Mouse (Mus musculus): ENCODE results near the gene Rbfox3. TPM values are rescaled to one million over a fixed set of nuclear protein-coding genes. Genes with fewer than 3 reads are reported as not detected.

The Rbfox3 gene
- polyA plus RNA-seq, 1 experiment from 2014 or later: 51.1 TPM

DNA sequence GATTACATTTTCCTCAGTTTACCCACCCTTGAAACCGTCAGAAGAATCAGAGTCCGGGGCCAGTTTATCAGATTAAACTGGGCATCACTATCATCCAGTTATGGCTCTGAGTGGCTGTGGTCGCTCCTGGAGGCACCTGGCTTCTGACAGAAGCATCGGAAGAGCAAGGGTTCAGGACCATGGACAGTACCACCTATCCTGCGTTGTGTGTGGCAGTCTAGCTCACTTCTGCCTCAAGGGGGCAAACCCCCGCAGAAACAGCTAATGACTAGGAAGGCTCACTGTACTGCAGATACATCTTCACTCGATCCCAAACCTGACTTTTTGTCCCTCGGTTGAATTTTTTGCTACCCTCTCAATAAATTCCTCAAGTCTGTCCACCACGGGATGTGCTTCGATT lies 252.1 kb downstream of the Rbfox3 start:
- Histone ChIP-seq H3K4me3 (no peak overlapping the region), H3K4me2 (replicated peaks) (no peak overlapping the region), H3K9ac (replicated peaks) (no peak overlapping the region), H3K27me3 (no peaks in the 10 kb centered on the region), H3K27ac (replicated peaks) (no peak overlapping the region), H3K9me3 (no peaks in the 10 kb centered on the region), H3K4me1 (0 out of 2 replicates have a peak, but pooled peaks cover 12% of the 10 kb centered on the region), H3K36me3 (no peaks in the 10 kb centered on the region)
- ATAC-seq (replicated peaks): no peak
- WGBS: 22% methylated on average over 10 of the region's 10 CpGs

- Histone ChIP-seq H3K4me3 (no peak overlapping the region), H3K9me3 (no peaks in the 10 kb centered on the region), H3K9ac (replicated peaks) (no peak overlapping the region), H3K27ac (replicated peaks) (no peak overlapping the region), H3K27me3 (no peaks in the 10 kb centered on the region), H3K4me1 (peaks cover 17% of the 10 kb centered on the region; the same call in 1 of the 2 replicates), H3K36me3 (no peaks in the 10 kb centered on the region), H3K4me2 (replicated peaks) (no peak overlapping the region)
- 49% methylated on average over 4 of the region's 4 CpGs for WGBS
- ATAC-seq (replicated peaks): no peak
Measured at GRCm38 (mm10) chr11:118655833-118656232, 255.6 kb downstream of the Rbfox3 start.

GRCm38 (mm10) chr11:118653521-118654318 lies 257.7 kb downstream of the Rbfox3 start:
- Histone ChIP-seq H3K4me3 (no peak overlapping the region), H3K9me3 (no peaks in the 10 kb centered on the region), H3K36me3 (no peaks in the 10 kb centered on the region), H3K4me1 (peaks cover 18% of the 10 kb centered on the region; the same call in 1 of the 2 replicates), H3K27me3 (no peaks in the 10 kb centered on the region), H3K9ac (replicated peaks) (no peak overlapping the region), H3K27ac (replicated peaks) (no peak overlapping the region), H3K4me2 (replicated peaks) (no peak overlapping the region)
- WGBS: 83% methylated on average over 13 of the region's 14 CpGs
- no peak for ATAC-seq (replicated peaks)

DNA sequence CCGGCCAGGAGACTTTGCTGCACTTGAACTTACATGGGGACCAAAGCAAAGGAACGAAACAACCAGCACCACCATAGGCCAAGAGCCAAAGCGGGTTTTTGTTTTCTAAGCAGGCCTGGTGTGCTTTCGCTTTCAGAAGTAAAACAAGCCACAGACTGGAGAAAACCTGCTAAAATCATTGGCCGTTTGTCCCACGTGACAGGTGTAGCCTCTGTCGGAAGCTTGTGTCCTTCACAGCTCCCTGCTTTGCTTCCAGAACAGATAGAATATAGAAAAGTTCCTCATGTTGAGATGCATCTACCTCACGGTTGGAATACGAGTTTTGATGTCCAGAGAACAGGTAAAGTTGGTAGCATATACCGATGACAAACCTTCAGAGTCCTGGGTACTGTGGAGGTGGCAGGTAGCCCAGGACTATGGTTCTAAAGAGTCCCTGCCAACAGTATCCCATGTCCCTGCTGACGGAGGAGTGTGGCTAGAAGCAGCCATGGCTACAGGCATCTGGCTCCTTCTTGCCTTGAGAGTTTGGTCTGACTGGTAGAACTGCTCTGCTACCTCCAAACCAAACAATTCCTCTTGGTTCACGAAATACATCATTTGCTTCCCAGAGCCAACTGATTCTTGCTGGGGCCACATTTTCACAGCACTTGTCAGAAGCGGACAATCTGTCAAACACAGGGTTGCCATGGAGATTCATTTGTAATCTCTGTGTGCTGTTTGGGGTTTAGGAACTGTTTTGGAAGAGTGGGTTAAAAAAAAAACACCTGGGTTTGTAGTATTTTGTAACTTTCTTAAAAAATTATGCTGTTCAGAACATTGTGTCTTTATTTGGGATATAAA lies 258.8 kb downstream of the Rbfox3 start:
- Histone ChIP-seq H3K9me3 (no peaks in the 10 kb centered on the region), H3K27ac (replicated peaks) (no peak overlapping the region), H3K4me1 (peaks cover 16% of the 10 kb centered on the region; the same call in 1 of the 2 replicates), H3K4me2 (replicated peaks) (no peak overlapping the region), H3K9ac (replicated peaks) (no peak overlapping the region), H3K4me3 (no peak overlapping the region), H3K36me3 (no peaks in the 10 kb centered on the region), H3K27me3 (no peaks in the 10 kb centered on the region)
- WGBS: 82% methylated on average over 13 of the region's 13 CpGs
- ATAC-seq (replicated peaks): no peak

DNA sequence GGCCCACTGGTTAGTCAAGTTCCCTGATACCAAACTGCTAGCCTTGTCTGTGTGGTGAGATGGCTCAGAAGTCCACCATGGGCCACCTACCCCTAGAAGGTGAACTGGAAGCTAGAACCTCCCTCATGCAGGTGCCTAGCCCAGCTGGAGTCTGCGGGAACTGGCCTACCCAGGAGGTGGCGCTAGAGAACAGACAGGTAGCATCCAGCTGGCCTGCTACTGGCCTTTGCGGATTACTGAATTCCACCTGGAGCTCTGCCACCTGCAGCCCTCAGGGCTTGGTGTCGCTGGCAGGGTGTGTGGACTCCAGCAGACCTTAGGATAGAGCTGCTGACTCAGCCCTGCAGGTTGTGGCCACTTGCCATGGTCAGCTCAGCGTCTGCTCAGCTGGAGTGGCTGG lies 263.0 kb downstream of the Rbfox3 start:
- 26% methylated on average over 5 of the region's 5 CpGs for WGBS
- no peak overlapping the region for H3K4me2 ChIP-seq (replicated peaks)
- no peak overlapping the region for H3K4me3 ChIP-seq
- H3K27me3 ChIP-seq: no peaks in the 10 kb centered on the region
- H3K9me3 ChIP-seq: no peaks in the 10 kb centered on the region
- H3K36me3 ChIP-seq: no peaks in the 10 kb centered on the region
- ATAC-seq (replicated peaks): no peak
- no peak overlapping the region for H3K9ac ChIP-seq (replicated peaks)
- H3K4me1 ChIP-seq: peaks cover 13% of the 10 kb centered on the region; the same call in 1 of the 2 replicates
- no peak overlapping the region for H3K27ac ChIP-seq (replicated peaks)

- H3K9me3 ChIP-seq: no peaks in the 10 kb centered on the region
- H3K9ac ChIP-seq (replicated peaks): no peak overlapping the region
- H3K4me1 ChIP-seq: peaks cover 10% of the 10 kb centered on the region; the same call in 1 of the 2 replicates
- H3K27ac ChIP-seq (replicated peaks): no peak overlapping the region
- no peak for ATAC-seq (replicated peaks)
- H3K4me3 ChIP-seq: no peak overlapping the region
- H3K27me3 ChIP-seq: no peaks in the 10 kb centered on the region
- H3K36me3 ChIP-seq: no peaks in the 10 kb centered on the region
- 79% methylated on average over 3 of the region's 3 CpGs for WGBS
- H3K4me2 ChIP-seq (replicated peaks): no peak overlapping the region
Measured at GRCm38 (mm10) chr11:118646864-118647263, 264.5 kb downstream of the Rbfox3 start.

DNA sequence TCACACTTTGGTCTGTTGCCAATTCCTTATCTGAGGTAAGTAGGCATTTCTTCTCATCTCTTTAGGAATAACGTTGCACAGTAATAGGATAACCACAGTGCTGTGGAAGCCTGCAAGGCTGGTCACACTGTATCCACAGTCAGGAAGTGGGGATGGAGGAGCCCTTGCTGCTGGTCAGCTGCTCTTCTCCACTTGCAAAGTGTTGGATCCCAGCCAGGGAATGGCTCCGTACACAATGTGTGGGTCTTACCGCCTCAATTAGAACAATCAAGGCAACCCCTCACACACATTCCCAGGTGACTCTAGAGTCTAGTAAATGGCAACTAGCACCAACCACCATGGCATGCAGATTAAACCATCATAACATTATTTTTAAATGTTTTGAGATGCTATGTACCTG lies 266.2 kb downstream of the Rbfox3 start:
- 71% methylated on average over 3 of the region's 3 CpGs for WGBS
- no peak overlapping the region for H3K9ac ChIP-seq (replicated peaks)
- H3K9me3 ChIP-seq: no peaks in the 10 kb centered on the region
- H3K4me2 ChIP-seq (replicated peaks): no peak overlapping the region
- ATAC-seq (replicated peaks): no peak
- no peaks in the 10 kb centered on the region for H3K36me3 ChIP-seq
- no peaks in the 10 kb centered on the region for H3K27me3 ChIP-seq
- no peaks in the 10 kb centered on the region for H3K4me1 ChIP-seq
- H3K27ac ChIP-seq (replicated peaks): no peak overlapping the region
- no peak overlapping the region for H3K4me3 ChIP-seq

GRCm38 (mm10) chr11:118640706-118641105 lies 270.7 kb downstream of the Rbfox3 start:
- H3K27me3 ChIP-seq: no peaks in the 10 kb centered on the region
- no peaks in the 10 kb centered on the region for H3K36me3 ChIP-seq
- 88% methylated on average over 4 of the region's 4 CpGs for WGBS
- ATAC-seq (replicated peaks): no peak
- H3K9me3 ChIP-seq: no peaks in the 10 kb centered on the region
- no peaks in the 10 kb centered on the region for H3K4me1 ChIP-seq
- no peak overlapping the region for H3K27ac ChIP-seq (replicated peaks)
- no peak overlapping the region for H3K9ac ChIP-seq (replicated peaks)
- no peak overlapping the region for H3K4me2 ChIP-seq (replicated peaks)
- no peak overlapping the region for H3K4me3 ChIP-seq

GRCm38 (mm10) chr11:118637718-118638117 lies 273.7 kb downstream of the Rbfox3 start:
- no peaks in the 10 kb centered on the region for H3K9me3 ChIP-seq
- H3K4me2 ChIP-seq (replicated peaks): no peak overlapping the region
- no peak overlapping the region for H3K27ac ChIP-seq (replicated peaks)
- WGBS: 74% methylated on average over 10 of the region's 10 CpGs
- no peak overlapping the region for H3K4me3 ChIP-seq
- no peak for ATAC-seq (replicated peaks)
- no peaks in the 10 kb centered on the region for H3K36me3 ChIP-seq
- no peaks in the 10 kb centered on the region for H3K27me3 ChIP-seq
- H3K4me1 ChIP-seq: no peaks in the 10 kb centered on the region
- no peak overlapping the region for H3K9ac ChIP-seq (replicated peaks)

DNA sequence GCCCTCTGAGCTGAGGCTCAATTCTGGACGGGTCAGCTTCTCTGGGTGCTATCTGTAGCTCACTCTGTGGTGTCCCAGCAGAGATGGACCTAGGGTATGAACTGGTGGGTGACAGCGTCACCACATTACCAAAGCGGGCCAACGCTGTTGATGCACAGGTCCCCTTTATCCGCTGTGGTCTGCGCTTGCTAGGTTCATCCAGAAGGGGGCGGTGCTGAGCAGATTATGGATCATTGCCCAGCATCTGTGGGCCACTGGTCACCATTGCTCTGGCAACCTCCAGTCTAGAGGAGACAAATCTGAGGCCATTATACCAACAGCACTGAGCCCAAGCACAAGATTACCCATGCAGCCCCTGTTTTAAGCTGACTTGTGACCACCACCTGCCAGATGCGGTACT lies 276.8 kb downstream of the Rbfox3 start:
- Histone ChIP-seq H3K36me3 (no peaks in the 10 kb centered on the region), H3K9ac (replicated peaks) (no peak overlapping the region), H3K27me3 (no peaks in the 10 kb centered on the region), H3K4me1 (no peaks in the 10 kb centered on the region), H3K9me3 (no peaks in the 10 kb centered on the region), H3K27ac (replicated peaks) (no peak overlapping the region), H3K4me3 (no peak overlapping the region), H3K4me2 (replicated peaks) (no peak overlapping the region)
- ATAC-seq (replicated peaks): no peak
- 49% methylated on average over 8 of the region's 8 CpGs for WGBS

DNA sequence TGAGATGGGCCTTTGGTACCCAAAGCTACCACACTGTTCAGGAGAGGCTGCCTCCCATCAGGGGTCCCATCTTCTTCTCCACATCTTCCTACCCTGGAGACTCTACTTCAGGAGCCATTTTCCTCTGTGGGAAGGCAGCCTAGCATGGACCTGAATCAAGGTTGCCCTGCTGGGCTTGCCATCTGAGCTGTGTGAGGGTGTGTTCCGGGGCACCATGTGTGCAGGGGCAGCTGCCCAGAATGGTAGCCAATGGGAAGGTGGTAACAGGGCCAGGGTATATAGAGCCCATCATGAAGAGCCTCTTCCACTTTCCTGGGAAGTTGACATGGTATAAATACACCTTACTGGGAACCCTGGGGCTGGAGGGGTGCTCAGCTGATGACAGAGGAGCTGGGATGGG lies 281.7 kb downstream of the Rbfox3 start:
- 90% methylated on average over 1 of the region's 1 CpGs for WGBS
- H3K9ac ChIP-seq (replicated peaks): no peak overlapping the region
- no peaks in the 10 kb centered on the region for H3K36me3 ChIP-seq
- no peak overlapping the region for H3K27ac ChIP-seq (replicated peaks)
- H3K4me1 ChIP-seq: no peaks in the 10 kb centered on the region
- H3K27me3 ChIP-seq: no peaks in the 10 kb centered on the region
- H3K4me3 ChIP-seq: no peak overlapping the region
- H3K9me3 ChIP-seq: no peaks in the 10 kb centered on the region
- no peak overlapping the region for H3K4me2 ChIP-seq (replicated peaks)
- no peak for ATAC-seq (replicated peaks)

DNA sequence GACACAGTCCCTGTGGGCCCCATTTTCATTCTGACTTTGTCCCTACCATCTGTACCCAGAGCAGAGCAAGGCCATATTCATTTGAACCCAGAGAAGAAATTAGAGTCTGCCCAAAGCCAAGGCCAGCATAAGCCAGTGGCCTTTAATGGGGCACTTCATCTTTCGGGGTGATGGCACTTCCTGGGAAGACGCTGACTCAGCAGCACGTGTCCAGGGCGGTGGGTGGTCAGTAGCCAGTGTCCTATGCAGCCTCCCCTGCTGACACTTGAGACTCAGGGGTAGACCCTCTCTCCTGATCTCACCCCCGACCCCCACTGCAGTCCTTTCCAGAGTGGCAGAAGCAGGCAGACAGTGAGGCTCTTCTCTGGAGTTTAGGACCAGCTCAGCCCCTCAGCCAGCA lies 283.9 kb downstream of the Rbfox3 start:
- Histone ChIP-seq H3K36me3 (no peaks in the 10 kb centered on the region), H3K9me3 (no peaks in the 10 kb centered on the region), H3K4me3 (no peak overlapping the region), H3K9ac (replicated peaks) (no peak overlapping the region), H3K27ac (replicated peaks) (no peak overlapping the region), H3K4me1 (no peaks in the 10 kb centered on the region), H3K4me2 (replicated peaks) (no peak overlapping the region), H3K27me3 (no peaks in the 10 kb centered on the region)
- WGBS: 74% methylated on average over 5 of the region's 5 CpGs
- ATAC-seq (replicated peaks): no peak
